In genomic region chr11:100568692-100569091, GRCm38 (mm10) we compare ENCODE assay signal across 1 mouse cellular context.
TF ChIP-seq lines count a peak whose summit lies in the region.

No protein-coding gene starts in this region.

TF ChIP-seq in CH12.LX, 34 proteins besides CTCF, POLR2A, EP300 and RAD21:
- TF ChIP-seq TBP (conservative IDR thresholded peaks at IDR 0.05; ENCODE audit: low read depth, low read length) = no peak
- TF ChIP-seq MAZ (IDR thresholded peaks at IDR 0.05; ENCODE audit: low read depth, low read length) = no peak
- TF ChIP-seq ZNF384 (IDR thresholded peaks at IDR 0.05; ENCODE audit: low read depth, low read length) = no peak
- TF ChIP-seq ELF1 (IDR thresholded peaks at IDR 0.05; ENCODE audit: low read depth, low read length) = no peak
- TF ChIP-seq ZKSCAN1 (IDR thresholded peaks at IDR 0.05; ENCODE audit: borderline replicate concordance, low read depth, low read length) = no peak
- no peak for TF ChIP-seq GABPA (IDR thresholded peaks at IDR 0.05; ENCODE audit: insufficient replicate concordance, low read depth, low read length)
- TF ChIP-seq ZMIZ1 (IDR thresholded peaks at IDR 0.05; ENCODE audit: low read depth, low read length) = no peak
- no peak for TF ChIP-seq SMC3 (IDR thresholded peaks at IDR 0.05; ENCODE audit: low read depth, low read length)
- TF ChIP-seq JUN (IDR thresholded peaks at IDR 0.05; ENCODE audit: insufficient read depth, low read depth, low read length) = no peak
- TF ChIP-seq MYC (IDR thresholded peaks at IDR 0.05; ENCODE audit: low read depth, low read length) = peak; percentile 82
- TF ChIP-seq PAX5 (IDR thresholded peaks at IDR 0.05; ENCODE audit: low read length) = no peak
- no peak for TF ChIP-seq RCOR1 (conservative IDR thresholded peaks at IDR 0.05; ENCODE audit: low read depth, low read length)
- TF ChIP-seq USF1 (IDR thresholded peaks at IDR 0.05; ENCODE audit: low read depth, low read length) = no peak
- no peak for TF ChIP-seq HCFC1 (IDR thresholded peaks at IDR 0.05; ENCODE audit: low read depth, low read length)
- no peak for TF ChIP-seq UBTF (IDR thresholded peaks at IDR 0.05; ENCODE audit: low read depth, low read length)
- TF ChIP-seq MAFK (IDR thresholded peaks at IDR 0.05; ENCODE audit: insufficient replicate concordance, low read length) = no peak
- no peak for TF ChIP-seq CHD2 (IDR thresholded peaks at IDR 0.05; ENCODE audit: low read length)
- TF ChIP-seq NELFE (IDR thresholded peaks at IDR 0.05; ENCODE audit: low read depth, low read length) = no peak
- no peak; the same call in 1 of the 2 replicates for TF ChIP-seq CHD1 (IDR thresholded peaks at IDR 0.05; ENCODE audit: low read depth, low read length)
- peak; percentile 77 for TF ChIP-seq BHLHE40 (IDR thresholded peaks at IDR 0.05; ENCODE audit: low read depth, low read length)
- TF ChIP-seq MXI1 (IDR thresholded peaks at IDR 0.05; ENCODE audit: low read depth, low read length) = peak; percentile 62; the same call in 1 of the 2 replicates
- TF ChIP-seq JUND (conservative IDR thresholded peaks at IDR 0.05; ENCODE audit: low read depth, low read length) = no peak
- no peak for TF ChIP-seq KAT2A (IDR thresholded peaks at IDR 0.05; ENCODE audit: insufficient replicate concordance, low read length)
- no peak for TF ChIP-seq MEF2A (IDR thresholded peaks at IDR 0.05; ENCODE audit: borderline replicate concordance, low read depth, low read length)
- TF ChIP-seq TCF12 (IDR thresholded peaks at IDR 0.05; ENCODE audit: low read depth, low read length) = no peak
- no peak for TF ChIP-seq IRF4 (IDR thresholded peaks at IDR 0.05; ENCODE audit: low read depth, low read length)
- no peak for TF ChIP-seq ZC3H11A (IDR thresholded peaks at IDR 0.05; ENCODE audit: low read depth, low read length)
- peak; percentile 82 for TF ChIP-seq MAX (IDR thresholded peaks at IDR 0.05; ENCODE audit: low read length)
- no peak for TF ChIP-seq E2F4 (IDR thresholded peaks at IDR 0.05; ENCODE audit: insufficient replicate concordance, low read depth, low read length)
- TF ChIP-seq NRF1 (IDR thresholded peaks at IDR 0.05; ENCODE audit: low read depth, low read length) = no peak
- no peak for TF ChIP-seq SIN3A (IDR thresholded peaks at IDR 0.05; ENCODE audit: low read length)
- TF ChIP-seq POLR2AphosphoS2 (IDR thresholded peaks at IDR 0.05; ENCODE audit: low read depth, low read length) = no peak
- TF ChIP-seq USF2 (conservative IDR thresholded peaks at IDR 0.05; ENCODE audit: low read depth, low read length) = no peak
- 0 out of 2 replicates have a peak, but pooled peaks have one; percentile 13 for TF ChIP-seq ETS1 (conservative IDR thresholded peaks at IDR 0.05; ENCODE audit: low read depth, low read length)
